Mouse (Mus musculus) intestine, postnatal 0 days (tissue): ENCODE measurements at regions not wholly inside any gene's neighbourhood (a gene's known extent, or its start where the extent isn't known, plus 50 kb on each side); places are given as distances from the start of the nearest gene placed in this dataset.

ENCODE experiments used
- ATAC-seq: fragments of 200-750 bp; cut with Nextera tagmentation; 2 replicates; pipeline ENCODE4 v1.8.0; 2017; ENCODE audit warnings: mild to moderate bottlenecking, moderate TSS enrichment, moderate library complexity
- H3K27ac ChIP-seq: fragments of 300-500 bp; sonication (generic); 2 replicates; pipeline ENCODE4 v1.5.1; 2014; ENCODE audit warnings: mild to moderate bottlenecking, low read depth, low read length, moderate library complexity
- H3K27me3 ChIP-seq: fragments of 300-500 bp; sonication (generic); replicated peaks from 2 replicates; pipeline ENCODE4 v1.6.1; 2014; ENCODE audit warnings: low read length, mixed read lengths; ENCODE audit not compliant: control insufficient read depth, insufficient read depth
- H3K36me3 ChIP-seq: fragments of 300-500 bp; sonication (generic); 2 replicates; pipeline ENCODE4 v1.6.1; 2014; ENCODE audit warnings: mild to moderate bottlenecking, moderate library complexity; ENCODE audit not compliant: control insufficient read depth, insufficient read depth
- H3K4me1 ChIP-seq: fragments of 300-500 bp; sonication (generic); replicated peaks from 2 replicates; pipeline ENCODE4 v1.6.1; 2014; ENCODE audit warnings: antibody characterized with exemption, low read length, mixed read lengths; ENCODE audit not compliant: control insufficient read depth, insufficient read depth
- H3K4me2 ChIP-seq: fragments of 300-500 bp; sonication (generic); replicated peaks from 2 replicates; pipeline ENCODE4 v1.6.1; 2014; ENCODE audit warnings: low read depth, mild to moderate bottlenecking, moderate library complexity
- H3K4me3 ChIP-seq: fragments of 300-500 bp; sonication (generic); 2 replicates; pipeline ENCODE4 v1.5.1; 2014; ENCODE audit warnings: low read depth, low read length
- H3K9ac ChIP-seq: fragments of 300-500 bp; sonication (generic); 2 replicates; pipeline ENCODE4 v1.6.1; 2014; ENCODE audit warnings: mild to moderate bottlenecking, low read depth, low read length
- H3K9me3 ChIP-seq: fragments of 300-500 bp; sonication (generic); 2 replicates; pipeline ENCODE4 v1.6.1; 2016; ENCODE audit warnings: mixed run types; ENCODE audit not compliant: control insufficient read depth
- CTCF ChIP-seq: sonication (generic); IDR thresholded peaks from 2 replicates; pipeline ENCODE4 v1.5.1; 2016; ENCODE audit warnings: low read depth, mild to moderate bottlenecking, control low read depth, antibody characterized with exemption, moderate library complexity
- WGBS: fragments of 180-500 bp; shearing (Covaris S2); extraction: QIAGEN DNeasy Blood & Tissue Kit; methylation state at CpG from one replicate; pipeline ENCODE4 v1.1.7; 2014; 5-methylcytosine and 5-hydroxymethylcytosine counted together

DNA sequence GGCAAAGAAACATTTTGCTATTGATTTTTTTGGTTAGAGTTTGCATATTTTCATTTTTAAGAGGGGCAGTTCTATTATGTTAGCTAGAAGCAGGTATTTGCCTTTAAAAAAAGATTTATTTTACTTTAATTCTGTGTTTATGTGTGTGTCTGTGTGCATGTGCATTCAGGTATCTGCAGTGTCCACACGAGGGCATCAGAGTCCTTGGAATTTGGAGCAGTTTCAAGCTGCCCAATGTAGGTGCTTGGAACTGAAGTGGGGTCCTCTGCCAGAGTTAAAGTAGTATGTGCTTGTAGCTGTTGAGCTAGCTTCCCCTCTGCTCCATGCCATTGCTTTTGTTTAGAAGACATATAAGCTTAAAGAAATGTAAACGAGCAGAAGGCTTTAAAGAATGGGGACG lies 89.1 kb downstream of the 9330182O14Rik start:
- no peak overlapping the region for H3K4me3 ChIP-seq
- H3K4me2 ChIP-seq: no peak overlapping the region
- 84% methylated on average over 3 of the region's 3 CpGs for WGBS
- H3K9me3 ChIP-seq: no peaks in the 10 kb centered on the region
- no peak overlapping the region for H3K27ac ChIP-seq
- no peak overlapping the region for H3K9ac ChIP-seq
- H3K4me1 ChIP-seq: no peaks in the 10 kb centered on the region
- ATAC-seq: no peak
- no peaks in the 10 kb centered on the region for H3K27me3 ChIP-seq
- H3K36me3 ChIP-seq: no peaks in the 10 kb centered on the region
- TF ChIP-seq CTCF: no peak

DNA sequence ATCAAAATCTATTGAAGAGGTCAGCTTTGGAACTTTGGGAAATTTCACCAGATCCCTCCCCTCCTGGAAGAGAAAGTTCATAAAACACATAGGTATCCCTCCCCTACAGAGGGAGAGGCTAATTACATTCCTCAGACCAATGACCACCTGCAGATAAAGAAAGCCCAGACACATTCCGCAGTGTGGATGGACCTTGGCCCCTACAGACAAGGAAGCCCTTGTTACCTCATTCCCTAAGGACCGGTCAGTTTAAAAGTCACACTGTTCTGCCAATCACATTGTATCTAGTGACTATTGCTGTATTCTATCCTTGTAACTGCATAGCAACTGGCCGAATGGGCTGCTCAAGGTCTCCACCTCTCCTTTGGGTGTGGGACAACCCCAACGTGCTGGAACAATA lies 107.6 kb downstream of the 9330182O14Rik start:
- no peak overlapping the region for H3K4me2 ChIP-seq
- no peak overlapping the region for H3K27ac ChIP-seq
- H3K4me1 ChIP-seq: no peaks in the 10 kb centered on the region
- H3K9ac ChIP-seq: no peak overlapping the region
- 34% methylated on average over 4 of the region's 4 CpGs for WGBS
- no peak overlapping the region for H3K4me3 ChIP-seq
- no peak for TF ChIP-seq CTCF
- H3K27me3 ChIP-seq: no peaks in the 10 kb centered on the region
- H3K36me3 ChIP-seq: no peaks in the 10 kb centered on the region
- no peaks in the 10 kb centered on the region for H3K9me3 ChIP-seq
- ATAC-seq: peak; percentile 69

DNA sequence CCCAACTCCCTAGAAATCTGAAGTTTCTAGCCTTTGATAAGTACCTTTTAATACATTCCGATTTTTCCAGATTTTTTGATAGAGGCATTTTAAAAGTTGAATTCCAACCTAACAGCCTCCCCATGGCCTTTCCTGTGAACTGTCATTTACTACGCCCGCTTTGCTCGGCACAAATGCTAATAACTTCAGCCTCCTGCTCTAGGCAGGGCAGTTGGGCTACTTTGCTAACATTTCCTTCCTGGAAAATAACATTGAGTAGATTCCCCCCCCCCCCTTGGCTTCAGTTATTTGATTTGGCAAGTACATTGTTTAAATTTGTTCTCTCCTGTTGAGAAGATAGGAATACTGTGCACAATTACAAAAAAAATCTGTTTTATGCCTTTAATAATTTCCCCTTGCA lies 114.8 kb downstream of the 9330182O14Rik start:
- Histone ChIP-seq H3K27ac (no peak overlapping the region), H3K4me2 (no peak overlapping the region), H3K36me3 (no peaks in the 10 kb centered on the region), H3K9ac (no peak overlapping the region), H3K27me3 (no peaks in the 10 kb centered on the region), H3K4me1 (no peaks in the 10 kb centered on the region), H3K4me3 (no peak overlapping the region), H3K9me3 (no peaks in the 10 kb centered on the region)
- ATAC-seq: no peak
- TF ChIP-seq CTCF: no peak
- 79% methylated on average over 4 of the region's 4 CpGs for WGBS

DNA sequence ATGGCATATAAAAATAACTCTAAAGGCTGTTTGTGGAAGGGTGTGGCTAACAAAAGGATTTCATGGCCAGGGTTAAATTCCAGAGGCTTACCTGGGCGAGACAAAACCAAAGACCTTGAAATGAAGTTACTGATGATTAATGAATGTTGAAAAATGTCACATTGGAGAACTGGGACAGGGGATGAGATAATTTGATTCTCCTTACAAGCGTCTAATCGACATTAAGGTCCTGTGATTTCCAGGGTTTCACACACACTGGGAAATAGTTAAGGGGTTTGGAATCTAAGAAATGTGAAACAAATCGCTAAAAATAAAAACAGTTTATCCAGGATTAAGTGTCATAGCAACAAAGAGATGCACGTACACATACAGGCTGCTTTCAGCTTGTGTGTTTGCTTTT lies 125.3 kb downstream of the 9330182O14Rik start:
- Histone ChIP-seq H3K9me3 (no peaks in the 10 kb centered on the region), H3K4me2 (no peak overlapping the region), H3K9ac (no peak overlapping the region), H3K27ac (no peak overlapping the region), H3K4me3 (no peak overlapping the region), H3K4me1 (no peaks in the 10 kb centered on the region), H3K27me3 (no peaks in the 10 kb centered on the region), H3K36me3 (no peaks in the 10 kb centered on the region)
- TF ChIP-seq CTCF: no peak
- WGBS: 41% methylated on average over 5 of the region's 5 CpGs
- ATAC-seq: no peak

DNA sequence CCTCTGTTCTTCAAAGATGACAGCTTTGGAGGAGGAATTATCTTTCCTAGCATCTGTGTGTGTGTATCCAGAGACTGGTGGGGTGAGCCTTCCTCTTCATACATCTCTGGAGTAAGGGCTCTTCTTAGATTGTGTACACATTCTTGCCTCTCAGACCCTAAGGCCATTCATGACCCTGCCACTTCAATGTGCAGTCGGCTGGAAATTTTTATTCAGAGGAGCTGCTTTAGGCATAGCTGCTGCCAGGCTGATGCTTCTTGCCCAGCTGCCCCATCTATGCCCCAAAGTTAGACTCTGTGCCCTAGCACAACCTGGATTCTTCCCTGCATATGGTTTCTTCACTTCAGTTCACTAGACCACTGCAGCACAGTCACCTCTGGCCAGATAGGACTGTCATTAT lies 144.9 kb downstream of the 9330182O14Rik start:
- no peak for ATAC-seq
- Histone ChIP-seq H3K36me3 (no peaks in the 10 kb centered on the region), H3K27me3 (no peaks in the 10 kb centered on the region), H3K4me1 (no peaks in the 10 kb centered on the region), H3K4me2 (no peak overlapping the region), H3K9ac (no peak overlapping the region), H3K4me3 (no peak overlapping the region), H3K9me3 (no peaks in the 10 kb centered on the region), H3K27ac (no peak overlapping the region)
- 73% methylated on average over 1 of the region's 1 CpGs for WGBS
- no peak for TF ChIP-seq CTCF

DNA sequence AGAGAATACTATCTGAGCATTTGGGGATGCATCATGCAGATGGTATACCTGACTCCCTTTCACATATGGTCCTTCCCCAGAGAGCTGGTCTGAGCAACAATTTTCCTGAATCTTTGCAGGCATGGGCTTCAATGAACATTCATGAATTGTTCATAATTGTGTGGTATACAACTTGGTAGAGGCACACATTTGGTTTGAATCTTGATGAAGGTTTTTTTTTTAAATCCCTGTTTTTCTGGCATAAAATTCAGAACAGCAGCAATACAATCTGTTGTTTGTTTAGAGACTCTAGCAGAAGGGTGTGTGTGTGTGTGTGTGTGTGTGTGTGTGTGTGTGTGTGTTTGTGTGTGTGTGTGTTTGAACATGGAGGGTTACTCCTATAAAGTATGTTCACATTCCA lies 146.4 kb downstream of the 9330182O14Rik start:
- no peak overlapping the region for H3K4me3 ChIP-seq
- no peak for TF ChIP-seq CTCF
- no peaks in the 10 kb centered on the region for H3K27me3 ChIP-seq
- H3K9ac ChIP-seq: no peak overlapping the region
- H3K4me1 ChIP-seq: no peaks in the 10 kb centered on the region
- H3K27ac ChIP-seq: no peak overlapping the region
- ATAC-seq: no peak
- no peak overlapping the region for H3K4me2 ChIP-seq
- no peaks in the 10 kb centered on the region for H3K36me3 ChIP-seq
- H3K9me3 ChIP-seq: no peaks in the 10 kb centered on the region

DNA sequence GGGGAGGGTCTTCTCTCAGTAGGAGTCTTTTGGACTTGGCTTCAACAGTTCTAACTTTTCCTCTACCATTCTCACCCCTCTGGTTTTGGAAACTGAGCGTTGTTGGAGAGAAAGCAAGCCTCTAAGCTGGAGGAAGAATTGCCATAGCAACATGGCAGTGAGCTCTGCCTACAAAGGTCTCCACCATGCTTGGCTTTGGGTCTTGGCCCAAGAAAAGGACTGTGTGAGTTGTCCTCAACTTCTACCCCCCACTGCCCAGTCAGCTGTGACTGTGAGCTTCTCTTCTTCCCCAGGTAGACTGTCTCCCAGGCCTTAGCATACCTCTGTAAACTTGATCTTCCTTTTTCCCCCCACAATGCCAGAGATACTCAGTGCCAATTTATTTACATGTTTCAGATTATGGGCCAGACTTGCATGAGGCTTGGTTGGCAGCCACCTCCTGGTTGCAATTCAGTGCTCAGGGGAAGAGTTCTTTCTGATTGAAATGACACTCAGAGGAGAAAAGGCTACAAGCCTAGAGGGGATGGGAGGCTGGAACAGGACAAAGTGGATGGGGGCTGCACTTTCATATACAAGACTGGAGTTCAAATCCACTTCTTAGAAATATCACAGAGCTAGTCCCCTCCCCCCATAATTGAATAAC lies 147.0 kb downstream of the 9330182O14Rik start:
- no peak for TF ChIP-seq CTCF
- Histone ChIP-seq H3K4me3 (no peak overlapping the region), H3K9ac (no peak overlapping the region), H3K36me3 (no peaks in the 10 kb centered on the region), H3K9me3 (no peaks in the 10 kb centered on the region), H3K4me2 (no peak overlapping the region), H3K27ac (no peak overlapping the region), H3K4me1 (no peaks in the 10 kb centered on the region), H3K27me3 (no peaks in the 10 kb centered on the region)
- ATAC-seq: no peak
- WGBS: 73% methylated on average over 1 of the region's 1 CpGs
